Mouse (Mus musculus) thymus, postnatal 36 days (tissue): Measurements from ENCODE around the gene Bcl2l13.
"Not testable (repeated sequence)": the region's sequence is repeated elsewhere in the genome, so short reads cannot be mapped to it uniquely, and the experiment has no call there.

ENCODE experiments used
- DNase-seq, 2 experiments: peaks; one replicate each; pipeline ENCODE4 v3.0.0; 2022; ENCODE audit warnings: mixed read lengths in 2 of 2

Gene Bcl2l13

GRCm38 (mm10) chr6:120901776-120902645 is 66.0 kb downstream of the Bcl2l13 start:
- peak; percentile 47 to 59 for DNase-seq

GRCm38 (mm10) chr6:120903450-120903912 is 67.5 kb downstream of the Bcl2l13 start:
- peak; percentile 52 to 63 for DNase-seq

DNA sequence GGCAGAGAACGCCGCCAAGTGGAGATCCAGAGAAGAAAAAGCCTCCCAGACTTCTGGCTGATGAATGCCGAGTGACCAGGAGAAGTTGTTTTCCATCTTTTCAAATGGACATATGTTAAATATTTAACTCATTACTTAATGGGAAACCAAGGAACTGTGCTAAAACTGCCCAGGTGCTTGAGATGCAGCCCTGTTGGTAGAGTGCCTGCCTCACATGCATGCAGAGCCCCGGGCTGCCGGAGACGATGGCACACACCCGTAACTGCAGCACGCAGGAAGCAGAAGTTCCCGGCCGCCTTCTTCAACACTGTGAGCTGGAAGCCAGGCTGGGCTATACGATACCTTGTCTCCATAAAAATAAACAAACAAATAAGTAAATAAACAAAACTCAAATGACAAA is 67.9 kb downstream of the Bcl2l13 start:
- DNase-seq = no peak

DNA sequence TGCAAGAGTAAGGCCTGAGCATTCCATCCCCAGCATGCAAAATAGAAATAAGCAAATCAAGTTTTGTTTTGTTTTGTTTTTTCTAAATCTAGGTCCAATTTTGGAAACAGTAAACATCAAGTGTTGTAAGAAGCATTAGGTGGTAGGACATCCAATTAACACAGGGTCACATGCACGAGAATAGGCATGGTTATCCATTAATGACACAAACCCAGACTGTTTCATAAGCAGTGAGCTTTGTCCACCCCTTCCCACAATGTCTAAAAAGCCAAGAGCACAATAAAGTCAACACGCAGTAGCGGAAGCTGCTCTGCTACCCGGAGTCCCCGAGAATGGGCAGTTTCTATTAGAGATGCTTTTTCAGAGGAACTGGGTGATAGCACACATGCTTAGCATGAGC is 69.1 kb downstream of the Bcl2l13 start:
- no peak for DNase-seq

GRCm38 (mm10) chr6:120906521-120906920 is 70.5 kb downstream of the Bcl2l13 start:
- DNase-seq = peak in 1 of 2 experiments; percentile 55

- DNase-seq = not testable (repeated sequence)
Measured at GRCm38 (mm10) chr6:120907876-120908597, 72.0 kb downstream of the Bcl2l13 start.

- no peak for DNase-seq
Measured at GRCm38 (mm10) chr6:120909501-120909900, 73.5 kb downstream of the Bcl2l13 start.

GRCm38 (mm10) chr6:120911213-120912007 is 75.4 kb downstream of the Bcl2l13 start:
- DNase-seq = peak in 1 of 2 experiments; percentile 53

DNA sequence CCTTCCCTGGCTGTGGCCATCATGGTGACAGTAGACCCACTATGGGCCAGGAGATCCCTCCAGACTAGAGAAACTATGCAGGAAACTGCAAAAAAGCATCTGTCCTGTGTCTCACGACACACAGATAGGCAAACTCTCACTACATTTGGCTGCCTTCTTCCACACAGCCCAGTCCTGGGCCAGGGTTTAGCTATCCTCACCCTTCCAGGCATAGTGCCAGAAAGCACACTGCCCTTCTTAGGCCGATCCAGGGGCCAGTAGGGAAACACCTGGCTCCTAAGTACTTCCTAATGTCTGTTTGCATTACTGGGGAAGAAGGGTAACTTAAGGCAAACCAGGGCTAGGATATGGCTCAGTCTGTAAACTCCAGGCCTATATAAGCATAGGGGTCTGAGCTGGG is 76.9 kb downstream of the Bcl2l13 start:
- DNase-seq = no peak

DNA sequence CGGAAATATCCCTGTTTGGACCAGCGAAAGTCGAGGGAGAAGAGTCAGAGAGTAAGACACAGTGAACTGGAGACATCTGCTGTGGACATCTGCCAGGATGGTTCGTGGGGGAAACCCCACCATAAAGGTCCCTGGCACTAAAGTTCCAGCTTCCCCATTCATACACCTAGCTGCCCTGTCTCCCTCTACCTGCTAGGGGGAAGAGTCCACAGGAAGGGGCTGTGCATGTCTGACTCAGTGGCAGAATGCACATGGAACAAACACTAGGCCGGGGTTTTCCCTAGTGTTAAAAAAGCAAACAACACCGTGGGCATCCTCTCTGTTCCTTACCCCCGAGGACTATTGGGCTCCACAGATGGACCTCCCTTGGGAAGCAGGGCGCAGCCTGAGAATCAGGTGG is 77.8 kb downstream of the Bcl2l13 start:
- no peak for DNase-seq

DNA sequence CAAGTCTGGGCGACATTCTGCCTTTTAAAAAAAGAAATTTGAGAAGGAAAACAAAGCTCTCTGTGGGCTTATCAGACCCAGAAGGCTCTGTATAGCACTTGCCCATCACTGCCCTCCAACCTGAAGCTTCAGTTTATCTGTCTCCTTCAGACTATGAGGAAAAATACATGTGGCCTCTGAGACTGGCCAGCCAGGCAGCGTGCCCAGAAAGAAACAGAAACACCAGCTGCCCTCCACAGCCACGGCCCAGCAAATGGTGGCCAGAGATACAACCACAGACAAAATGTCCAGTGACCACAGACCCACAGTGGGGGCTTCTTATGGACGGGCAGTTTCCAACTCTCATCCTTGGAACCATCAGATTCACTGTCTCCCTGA is 78.5 kb downstream of the Bcl2l13 start:
- DNase-seq = no peak

DNA sequence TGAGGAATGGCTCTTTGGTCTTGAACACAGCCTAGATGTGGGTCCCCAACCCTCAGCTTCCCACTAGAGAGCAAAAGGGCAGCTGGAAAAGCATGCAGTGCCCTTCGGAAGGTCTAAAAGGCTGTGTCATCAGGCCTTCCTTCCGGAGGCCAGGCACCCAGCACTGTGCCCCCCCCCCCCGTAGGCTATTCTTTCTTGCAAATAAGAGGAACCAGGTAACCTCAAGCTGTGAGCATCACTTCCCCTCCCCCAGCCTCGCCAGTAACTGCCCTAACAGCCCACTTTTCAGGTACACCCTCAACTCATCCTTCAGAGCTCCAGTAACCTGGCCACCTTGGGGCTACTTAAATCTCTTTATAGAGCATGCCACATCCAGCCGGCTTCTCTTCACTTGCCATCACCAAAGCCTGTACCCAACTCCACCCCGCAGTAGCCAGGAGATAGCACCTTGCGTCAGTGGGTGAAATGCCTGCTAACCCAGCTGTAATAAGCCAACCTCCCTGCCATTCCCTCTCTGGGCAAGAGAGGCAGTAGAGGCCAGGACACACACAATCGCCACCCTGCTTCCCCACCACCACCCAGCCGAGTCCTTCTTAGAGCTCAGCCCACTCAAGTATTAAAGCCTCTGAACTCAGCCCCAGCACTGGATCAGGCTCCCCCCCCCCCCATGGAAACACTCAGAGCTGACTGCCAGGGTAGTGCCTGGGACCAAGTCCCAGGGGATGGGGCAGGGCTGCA is 79.1 kb downstream of the Bcl2l13 start:
- peak; percentile 66 to 73 for DNase-seq

DNA sequence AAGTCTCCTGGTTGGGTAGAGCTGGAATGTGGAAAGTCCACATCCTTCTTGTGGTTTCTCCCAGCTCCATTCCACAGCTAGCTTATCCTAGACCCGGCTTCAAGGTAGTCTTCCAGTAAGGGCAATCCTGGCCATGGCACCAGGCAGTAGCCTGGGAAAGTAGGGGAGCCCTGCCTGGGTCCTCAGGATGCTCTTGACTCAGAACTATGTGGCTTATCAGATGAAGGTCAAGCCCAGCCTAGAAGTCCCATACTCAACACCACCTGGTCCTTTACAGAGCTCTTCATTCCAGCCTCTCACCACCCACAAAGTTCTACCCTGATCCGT is 79.6 kb downstream of the Bcl2l13 start:
- DNase-seq = no peak

DNA sequence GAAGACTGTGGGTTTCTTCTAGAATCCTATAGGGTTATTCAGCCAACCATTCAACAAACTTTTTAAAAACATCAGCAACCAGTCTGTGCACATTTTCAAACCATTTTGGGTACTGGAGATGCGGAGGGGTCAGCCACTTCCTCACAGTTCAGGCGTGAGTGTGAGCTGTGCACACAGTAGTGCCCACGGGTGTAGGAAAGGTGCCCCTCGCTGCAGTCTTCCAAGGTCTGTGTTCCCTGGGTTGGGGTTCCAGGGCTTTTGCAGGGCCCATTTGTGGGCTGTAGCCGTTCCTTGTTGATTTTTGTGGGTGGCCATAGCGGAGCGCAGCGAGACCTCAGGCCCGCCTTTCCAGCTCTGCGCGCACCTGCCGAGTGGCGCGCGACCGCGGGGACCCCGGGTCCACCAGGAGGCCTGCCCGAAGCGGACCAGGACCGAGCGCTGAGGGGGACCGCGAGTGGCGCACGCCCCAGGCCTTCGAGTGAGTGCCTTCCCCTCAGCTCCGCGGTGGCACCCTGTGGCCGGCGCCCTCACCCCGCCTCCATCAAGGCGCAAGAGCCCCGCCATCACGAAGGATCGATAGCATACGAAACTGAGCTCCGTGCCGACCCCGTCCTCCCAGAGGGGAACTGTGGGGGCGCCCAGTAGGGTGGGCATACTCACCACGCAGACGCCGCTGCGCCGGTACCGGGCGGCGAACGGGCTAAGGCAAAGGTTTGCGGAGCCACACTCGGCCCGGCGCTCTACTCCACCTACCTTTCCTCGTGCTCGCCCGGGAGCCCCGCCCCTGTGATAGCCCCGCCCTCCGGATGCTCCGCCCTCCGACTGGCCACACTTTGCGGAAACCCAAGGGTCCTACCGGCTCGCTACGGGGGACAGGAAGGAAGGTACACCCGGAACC is 80.3 kb downstream of the Bcl2l13 start, which contains the start of gene Bid:
Bid (minus strand) TSS at position 780 of the 898 bp plus-strand sequence.
- DNase-seq = peak; percentile 97 to 99

- DNase-seq = not testable (repeated sequence)
Measured at GRCm38 (mm10) chr6:120916972-120917881, 81.2 kb downstream of the Bcl2l13 start.

DNA sequence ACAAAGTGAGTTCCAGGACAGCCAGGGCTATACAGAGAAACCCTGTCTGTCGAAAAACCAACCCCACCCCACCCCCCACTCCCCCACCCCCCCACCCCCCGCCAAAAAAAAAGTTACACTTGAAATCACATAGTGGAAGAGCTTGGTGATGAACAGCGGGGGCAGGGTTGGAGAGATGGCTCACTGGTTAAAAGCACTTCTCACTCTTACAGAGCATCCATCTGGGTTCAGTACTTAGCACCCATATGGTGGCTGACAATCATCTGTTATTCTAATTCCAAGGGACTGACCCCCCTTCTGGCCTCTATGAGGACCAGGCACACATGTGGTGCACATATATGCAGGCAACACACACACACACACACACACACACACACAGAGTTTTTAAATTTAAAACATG is 82.0 kb downstream of the Bcl2l13 start:
- DNase-seq = no peak

- not testable (repeated sequence) for DNase-seq
Measured at GRCm38 (mm10) chr6:120924791-120925321, 88.8 kb downstream of the Bcl2l13 start.

DNA sequence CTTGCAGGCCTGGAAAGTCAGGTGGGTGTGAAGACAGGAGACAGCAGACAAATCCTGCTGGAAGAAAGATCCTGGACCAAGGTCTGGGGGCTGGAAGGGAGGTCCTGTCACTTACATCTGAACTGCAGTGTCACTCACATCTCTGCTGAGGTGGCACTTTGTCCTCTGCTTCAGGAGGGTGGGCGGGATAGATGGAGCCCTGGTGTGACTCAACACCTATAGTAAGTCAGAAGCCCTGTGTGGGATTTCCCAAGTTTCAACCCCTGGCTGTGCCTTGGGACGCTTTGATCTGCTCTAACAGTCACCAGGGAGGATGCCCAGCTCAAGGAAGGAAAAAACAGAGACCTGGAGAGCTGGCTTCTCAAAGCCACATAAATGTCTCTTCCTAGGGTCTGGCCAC is 90.9 kb downstream of the Bcl2l13 start:
- no peak for DNase-seq

GRCm38 (mm10) chr6:120927765-120928164 is 91.8 kb downstream of the Bcl2l13 start:
- DNase-seq = no peak

- DNase-seq = peak in 1 of 2 experiments; percentile 43
Measured at GRCm38 (mm10) chr6:120929421-120929820, 93.4 kb downstream of the Bcl2l13 start.
